Mouse (Mus musculus) neutrophil, adult 5-6 weeks (primary cell): ENCODE results near the gene Cetn3. TPM values are rescaled to one million over a fixed set of nuclear protein-coding genes. Genes with fewer than 3 reads are reported as not detected.

Experiments
- ATAC-seq: fragments of 151-379, 151-347 bp; 2 replicates; pipeline ENCODE4 v1.8.0; 2017; ENCODE audit warnings: mild to moderate bottlenecking, moderate TSS enrichment; ENCODE audit not compliant: insufficient number of reproducible peaks, poor library complexity, low FRiP score, severe bottlenecking; ENCODE audit errors: extremely low read depth
- total RNA-seq: library from RNA; stranded (forward); fragments of 200-1000 nt; gene quantifications from 2 replicates; pipeline ENCODE4 v1.2.3, GENCODE M21; 2017

The Cetn3 gene
- total RNA-seq, result 139 and 158 TPM in 2 replicates

DNA sequence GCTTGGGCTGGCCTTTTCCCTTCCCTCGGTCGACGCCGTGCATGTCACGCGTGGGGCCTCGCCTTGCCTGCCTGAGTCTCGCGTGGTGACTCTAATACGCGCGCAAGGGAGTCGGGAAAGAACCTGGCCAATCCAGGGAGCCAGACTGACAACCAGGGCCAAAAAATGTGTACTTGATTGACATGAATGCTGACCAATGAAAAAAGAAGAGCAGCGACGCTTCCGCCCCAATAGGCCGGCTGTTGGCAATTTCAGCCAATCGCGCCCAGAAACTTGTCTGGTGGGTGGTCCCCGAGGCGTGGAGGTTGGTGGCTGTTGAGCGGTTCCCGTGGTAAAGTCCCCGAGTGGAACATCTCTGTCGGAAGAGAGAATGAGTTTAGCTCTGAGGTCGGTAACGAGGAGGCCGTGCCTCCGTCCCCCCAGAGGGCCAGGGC lies at the start of gene Cetn3:
Cetn3 (plus strand) TSS at position 107 of the 434 bp plus-strand sequence.
- ATAC-seq, result peak; percentile 89

DNA sequence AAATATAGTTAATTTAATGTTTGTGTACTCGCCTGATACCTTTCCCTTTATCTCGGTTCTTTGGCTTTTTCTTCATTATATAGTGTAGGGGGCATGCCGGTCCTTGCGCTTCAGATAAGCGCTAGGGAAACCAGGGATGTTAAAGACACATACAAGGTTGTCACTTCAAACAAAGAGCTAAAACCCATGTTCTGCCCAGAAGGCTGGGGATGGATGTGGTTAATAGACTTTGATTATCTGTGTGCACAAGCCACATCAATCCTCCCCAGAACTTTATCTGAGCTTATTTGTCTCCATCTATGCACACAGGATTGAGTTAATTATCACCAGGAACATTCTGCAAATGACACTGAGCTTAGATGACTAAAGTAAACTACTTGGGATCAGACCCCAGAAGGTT lies 46.3 kb upstream of the Cetn3 start:
- no peak for ATAC-seq

DNA sequence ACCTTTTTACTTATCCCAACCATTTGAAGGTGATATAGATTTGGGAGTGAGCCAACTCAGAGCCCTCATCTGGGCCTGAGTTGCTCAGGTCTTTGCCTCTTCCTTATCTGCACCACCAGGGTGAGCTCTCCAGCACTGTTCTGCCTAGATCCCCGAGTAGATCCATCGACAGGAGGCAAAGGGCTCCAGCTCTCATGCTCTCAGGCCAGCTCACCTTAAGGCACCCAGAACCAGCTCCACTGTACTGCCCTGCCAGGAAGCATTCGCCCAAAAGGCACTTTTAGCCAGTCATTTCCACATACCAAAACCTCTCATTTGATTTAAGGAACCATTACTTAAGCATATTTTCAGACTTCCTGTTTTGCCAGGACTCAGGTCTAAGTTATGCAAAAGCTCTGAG lies 42.0 kb upstream of the Cetn3 start:
- peak; percentile 92 for ATAC-seq

DNA sequence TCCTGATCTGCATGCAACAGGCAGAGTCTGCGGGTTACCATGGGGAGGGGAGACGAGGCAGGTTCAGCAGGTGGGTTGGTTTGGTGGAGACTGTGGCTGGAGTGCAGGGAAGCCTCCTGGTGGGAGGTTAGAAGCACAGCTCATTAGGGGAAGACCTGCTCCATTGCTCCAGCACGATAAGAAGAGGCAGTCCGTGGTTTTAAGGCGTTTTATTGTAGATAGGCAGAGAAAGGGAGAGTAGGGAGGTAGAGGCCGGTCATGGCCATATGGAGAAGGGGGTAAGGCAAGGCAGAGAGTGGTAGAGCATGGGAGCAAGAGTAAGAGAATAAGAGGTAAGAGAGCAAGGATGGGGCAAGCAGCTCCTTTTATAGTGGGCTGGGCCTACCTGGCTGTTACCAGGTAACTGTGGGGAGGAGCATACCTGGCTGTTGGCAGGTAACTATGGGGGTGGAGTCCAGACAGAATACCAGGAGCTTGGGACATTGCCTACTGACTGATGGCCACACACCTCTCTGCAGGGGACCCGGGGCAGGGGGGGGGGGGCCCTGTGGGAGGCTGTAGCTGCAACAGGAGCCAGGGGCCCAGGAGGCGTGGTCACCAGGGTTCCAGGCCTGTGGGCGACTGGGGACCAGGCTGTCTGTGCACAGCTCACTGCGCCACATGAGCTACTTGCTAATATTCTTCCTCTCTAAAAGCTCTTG lies 39.3 kb upstream of the Cetn3 start:
- ATAC-seq, result no peak

DNA sequence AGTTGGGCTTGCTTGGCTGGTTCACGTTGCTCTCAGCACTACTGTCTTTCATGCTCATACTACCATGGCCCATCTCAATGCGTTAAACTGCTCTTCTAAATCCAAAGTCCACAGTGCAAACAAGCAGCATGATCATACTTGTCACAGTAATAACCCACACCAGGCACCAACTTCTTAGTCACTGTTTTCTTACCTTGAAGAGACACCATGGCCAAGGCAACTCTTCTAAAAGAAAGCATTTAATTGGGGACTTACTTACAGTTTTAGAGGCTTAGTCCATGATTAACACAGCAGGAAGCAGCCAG lies 38.8 kb upstream of the Cetn3 start:
- ATAC-seq, result no peak

DNA sequence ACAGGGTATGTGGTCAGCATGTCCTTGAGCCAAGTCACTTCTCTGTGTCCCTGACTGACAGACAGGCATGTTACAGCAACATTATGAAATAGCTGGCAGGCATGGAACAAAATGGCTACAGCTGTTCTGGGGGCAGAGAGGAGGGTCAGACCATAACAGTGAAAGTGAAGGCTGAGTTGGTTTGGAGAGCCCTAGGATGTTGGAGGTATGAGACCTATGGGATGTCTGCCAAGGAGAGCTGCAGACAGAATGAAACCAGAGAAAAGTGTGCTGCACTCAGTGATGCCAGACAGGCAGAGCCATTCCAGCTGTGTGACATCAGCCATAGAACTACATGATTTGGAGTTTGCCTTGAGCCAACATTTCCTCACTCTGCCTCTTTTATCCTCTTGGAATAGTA lies 28.0 kb upstream of the Cetn3 start:
- no peak for ATAC-seq

DNA sequence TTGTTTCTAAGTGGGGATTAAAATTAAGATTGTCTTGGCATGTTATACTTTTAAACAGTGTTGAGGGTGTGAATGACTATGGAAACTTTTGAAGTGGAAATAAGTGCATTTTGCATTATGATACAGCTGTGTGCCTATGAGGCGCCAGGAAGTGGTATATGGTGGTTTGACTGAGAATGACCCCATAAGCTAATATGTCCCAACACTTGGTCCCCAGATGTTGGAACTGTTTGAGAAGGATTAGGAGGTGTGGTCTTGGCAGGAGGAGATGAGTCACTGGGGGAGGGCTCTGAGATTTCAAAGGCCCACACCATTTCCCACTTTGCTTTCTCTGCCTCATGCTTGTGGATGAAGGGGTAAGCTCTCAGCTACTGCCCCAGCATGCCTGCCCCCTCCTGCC lies 27.6 kb upstream of the Cetn3 start:
- ATAC-seq, result no peak

DNA sequence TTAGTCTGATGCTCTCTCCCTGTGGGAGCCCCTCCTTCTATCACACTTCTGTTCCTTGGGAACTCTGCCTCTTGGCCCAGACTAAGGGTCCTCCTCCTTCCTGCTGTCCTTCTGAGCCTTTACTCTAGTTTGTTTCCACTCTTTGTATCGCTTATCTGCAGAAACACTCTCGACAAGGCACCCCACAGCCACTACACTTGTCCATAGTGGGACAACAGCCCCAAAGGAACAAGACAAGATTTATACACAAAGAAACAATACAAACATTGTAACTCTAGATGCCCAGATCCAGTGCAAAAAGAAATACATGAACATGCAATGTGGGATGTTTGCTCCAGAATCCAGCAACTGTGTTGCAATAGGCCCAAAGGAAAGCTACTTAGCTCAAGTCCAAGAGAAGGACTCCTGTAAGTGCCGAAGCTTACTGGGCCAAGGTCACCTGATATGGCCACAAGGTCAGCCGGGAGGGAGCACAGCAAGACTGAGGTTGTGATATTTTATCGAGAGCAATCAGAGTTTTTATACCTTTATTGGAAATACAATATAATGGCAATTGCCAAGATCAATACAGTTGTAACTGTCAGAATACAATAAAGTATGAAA lies 25.7 kb upstream of the Cetn3 start:
- no peak for ATAC-seq

DNA sequence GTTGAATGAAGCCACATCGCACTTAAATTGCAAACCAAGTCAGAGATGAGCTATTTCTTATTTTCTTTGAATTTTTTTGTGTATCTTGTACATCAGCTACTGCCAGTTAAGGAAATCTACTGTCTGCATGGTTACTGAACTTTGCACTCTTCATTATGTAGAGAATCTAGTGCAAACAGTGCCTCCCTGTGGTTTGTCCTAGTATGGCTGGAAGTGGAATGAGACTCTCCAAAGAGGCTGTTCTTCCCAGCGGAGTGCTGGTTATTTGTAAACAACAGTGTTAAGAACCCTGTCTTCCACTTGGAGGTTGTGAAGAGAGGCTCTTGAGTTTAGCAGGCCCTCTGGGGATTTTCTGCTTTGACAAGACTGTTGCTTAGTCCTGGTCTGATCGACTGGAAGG lies 22.5 kb upstream of the Cetn3 start:
- ATAC-seq, result peak; percentile 69; the same call in 1 of the 2 replicates

DNA sequence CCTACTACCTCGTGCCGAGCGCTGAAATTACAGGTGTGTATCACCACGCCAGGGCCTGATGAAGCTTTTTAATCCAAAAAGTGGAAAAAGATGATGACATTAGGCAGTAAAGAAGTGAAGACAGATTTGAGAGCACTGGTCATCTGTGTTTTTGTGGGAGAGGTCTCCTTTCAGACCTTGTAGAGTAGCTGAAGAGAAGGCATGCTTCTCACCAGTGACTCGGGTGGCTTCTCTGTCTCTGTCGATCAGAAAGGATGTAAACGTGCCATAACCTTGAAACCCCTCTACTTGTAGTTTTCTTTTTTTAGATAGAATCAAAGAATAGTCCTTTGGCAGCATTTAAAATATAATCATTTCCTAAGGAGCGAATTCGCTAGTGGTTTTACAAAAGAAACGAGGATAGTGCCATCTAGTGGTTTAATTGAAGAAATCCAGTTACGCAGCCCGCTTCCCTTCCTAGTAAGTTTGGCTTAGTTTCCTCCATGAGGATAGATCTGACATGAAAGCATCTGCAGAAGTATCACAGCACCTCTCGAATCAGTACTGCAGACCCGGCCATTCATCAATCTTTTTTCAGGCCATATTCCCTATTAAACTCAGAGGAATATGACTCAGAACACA lies 21.2 kb upstream of the Cetn3 start:
- peak; percentile 86 for ATAC-seq

DNA sequence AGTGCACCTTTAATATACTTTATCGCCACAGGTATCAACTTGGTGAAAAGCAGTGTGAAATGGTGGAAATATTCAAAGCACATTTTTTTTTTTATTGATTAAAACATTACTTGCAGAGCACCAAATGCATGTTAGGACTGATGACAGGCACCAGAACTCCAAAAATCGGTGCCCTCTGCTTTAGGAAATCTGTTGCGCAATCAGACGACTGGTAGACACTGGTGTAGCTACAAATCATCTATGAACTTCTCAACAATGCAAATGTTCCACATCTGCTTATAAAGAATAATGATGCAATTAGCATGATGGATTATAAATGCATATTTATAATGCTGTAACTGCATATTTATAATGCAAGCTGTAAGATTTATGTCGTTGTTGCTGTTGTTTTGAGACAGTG lies 18.7 kb upstream of the Cetn3 start:
- no peak for ATAC-seq

DNA sequence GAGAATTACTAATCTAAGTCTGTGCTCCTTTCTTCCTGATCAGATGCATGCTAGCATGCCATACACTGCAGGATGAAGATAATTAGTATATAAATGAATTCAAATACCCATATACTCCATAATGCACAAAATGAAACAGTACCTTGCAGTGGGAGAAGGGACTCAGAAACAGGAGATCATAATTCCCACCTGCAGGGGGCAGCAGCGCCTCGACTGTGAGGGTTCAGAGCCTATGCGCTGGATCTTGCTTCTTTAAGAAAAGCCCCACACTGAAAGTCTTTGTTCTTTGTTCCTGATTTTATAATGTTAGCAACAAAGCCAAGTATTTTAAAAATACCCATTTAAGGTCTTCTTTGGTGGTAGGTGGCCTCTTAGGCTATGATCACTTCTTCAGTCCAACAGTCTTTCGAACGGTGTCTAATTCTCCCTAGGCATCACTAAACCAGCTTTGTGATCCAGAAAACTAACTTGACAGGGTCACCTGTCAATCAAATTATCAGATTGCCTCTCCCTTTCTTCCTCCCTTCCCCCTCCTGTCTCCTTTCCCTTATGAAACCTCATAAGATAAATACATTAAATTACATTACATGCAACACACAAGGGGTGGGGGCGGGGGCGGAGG lies 15.7 kb upstream of the Cetn3 start:
- peak; percentile 91 for ATAC-seq

DNA sequence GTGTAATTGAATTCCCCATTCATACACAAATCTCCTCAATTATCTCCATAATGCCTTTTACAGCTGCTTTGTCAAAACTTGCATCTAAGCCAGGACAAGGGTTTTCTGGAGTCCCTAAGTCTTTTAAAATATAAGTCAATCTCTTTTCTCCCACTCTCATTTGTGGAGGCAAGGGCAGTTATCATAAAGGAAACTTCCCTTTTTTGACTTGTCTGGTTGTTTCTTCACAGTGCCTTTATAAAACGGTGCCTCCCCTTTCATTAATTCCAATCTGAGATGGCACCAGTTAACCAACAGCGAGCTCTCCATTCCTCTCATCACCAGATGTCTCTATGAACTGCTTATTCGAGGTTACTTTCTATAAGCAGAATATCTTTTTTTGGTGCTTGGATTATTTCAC lies 6.7 kb upstream of the Cetn3 start:
- ATAC-seq, result no peak

DNA sequence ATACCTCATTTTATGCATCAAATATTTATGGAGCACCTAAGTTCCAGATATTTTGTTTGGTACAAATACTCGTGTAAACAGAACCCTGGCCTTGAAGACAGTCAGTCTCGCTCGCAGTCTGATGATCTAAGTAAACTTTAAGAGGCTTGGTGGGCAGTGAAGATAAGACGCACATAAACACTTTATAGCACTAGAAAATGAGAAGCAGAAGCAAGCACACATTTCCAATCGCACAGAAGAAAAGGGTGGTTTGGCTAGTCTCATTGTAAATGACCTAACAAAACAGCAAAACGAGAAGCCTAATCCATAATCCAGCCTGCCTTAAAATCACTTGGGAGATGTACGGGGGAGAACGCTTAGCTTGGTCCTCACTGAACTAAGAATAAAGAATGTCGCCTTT lies 402 bp upstream of the Cetn3 start:
- ATAC-seq, result no peak

DNA sequence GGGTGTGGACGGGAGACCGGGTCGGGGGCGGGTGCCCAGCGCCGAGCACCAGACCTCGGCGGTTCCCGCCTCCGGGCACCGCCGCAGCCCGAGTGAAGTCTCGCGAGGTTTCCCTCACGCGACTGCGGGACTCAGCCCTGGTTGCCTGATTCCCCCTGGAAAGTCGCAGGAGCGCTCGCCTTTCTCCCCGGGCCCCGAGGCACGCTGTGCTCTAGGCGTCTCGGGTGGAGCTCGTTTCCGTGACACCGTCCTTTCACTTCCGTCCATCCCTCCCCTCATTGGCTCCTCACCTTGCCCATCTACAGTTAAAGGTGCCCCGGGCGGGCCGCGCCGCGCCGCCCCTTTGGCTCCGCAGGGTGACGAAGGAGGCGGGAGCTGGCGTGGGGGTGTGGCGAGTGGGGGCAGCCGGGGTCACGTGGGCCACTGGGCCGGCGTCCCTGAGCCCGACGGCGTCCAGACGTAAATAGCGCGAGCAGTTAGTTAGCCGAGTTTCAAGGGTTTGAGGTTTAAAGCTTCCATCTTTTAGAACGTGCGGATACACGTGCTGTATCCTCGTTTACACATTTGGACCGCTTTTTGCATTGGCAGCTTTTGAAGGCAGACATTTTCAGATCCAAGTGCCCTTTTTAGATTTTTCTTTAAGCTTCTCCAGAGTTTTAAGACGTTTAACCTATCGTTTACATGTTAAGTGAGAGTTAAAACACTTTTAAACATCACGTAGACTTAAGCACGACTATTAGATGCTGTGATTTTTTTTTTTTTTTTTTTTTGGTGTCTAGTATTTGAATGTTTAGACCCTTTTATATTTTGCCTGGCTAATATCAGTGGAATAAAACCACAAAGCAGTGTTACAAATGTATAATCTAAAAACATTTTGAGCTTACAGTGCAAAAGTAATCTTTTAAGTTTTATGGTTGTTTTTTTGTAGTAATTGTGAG lies 797 bp downstream of the Cetn3 start:
- peak; percentile 89 for ATAC-seq

DNA sequence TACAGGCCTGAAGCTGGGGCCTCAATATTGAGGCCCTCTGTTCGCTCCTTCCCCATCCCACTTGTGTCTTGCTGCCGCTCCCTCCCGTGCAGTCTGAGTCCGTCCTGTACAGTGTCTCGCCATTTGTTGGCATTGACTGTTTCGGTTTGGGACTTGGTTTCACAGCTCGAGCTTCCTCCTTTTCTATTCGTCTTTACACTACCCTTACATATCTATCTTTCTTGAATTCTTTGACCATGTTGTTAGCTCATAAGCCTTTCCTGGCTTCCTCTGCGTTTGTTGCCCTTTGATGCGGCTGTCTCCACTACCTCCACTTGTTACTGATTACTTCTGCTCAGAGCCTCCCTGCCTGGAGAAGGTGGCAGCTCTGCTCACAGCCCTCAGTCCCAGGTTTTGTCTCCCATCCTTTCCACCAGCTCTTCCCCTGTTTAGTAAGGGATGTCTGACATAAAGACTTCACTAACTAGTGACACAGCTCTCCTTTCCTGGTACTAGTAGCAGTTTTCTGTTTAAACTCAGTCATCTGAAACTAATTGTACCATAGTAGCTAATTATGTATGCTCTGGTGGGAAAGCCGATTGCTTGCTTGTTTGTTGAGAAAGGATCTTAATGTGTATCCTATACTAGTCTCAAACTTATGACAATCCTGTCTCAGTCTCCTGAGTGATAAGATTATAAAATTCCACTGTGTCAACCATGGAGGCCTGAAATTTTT lies 3.0 kb downstream of the Cetn3 start:
- ATAC-seq, result no peak

DNA sequence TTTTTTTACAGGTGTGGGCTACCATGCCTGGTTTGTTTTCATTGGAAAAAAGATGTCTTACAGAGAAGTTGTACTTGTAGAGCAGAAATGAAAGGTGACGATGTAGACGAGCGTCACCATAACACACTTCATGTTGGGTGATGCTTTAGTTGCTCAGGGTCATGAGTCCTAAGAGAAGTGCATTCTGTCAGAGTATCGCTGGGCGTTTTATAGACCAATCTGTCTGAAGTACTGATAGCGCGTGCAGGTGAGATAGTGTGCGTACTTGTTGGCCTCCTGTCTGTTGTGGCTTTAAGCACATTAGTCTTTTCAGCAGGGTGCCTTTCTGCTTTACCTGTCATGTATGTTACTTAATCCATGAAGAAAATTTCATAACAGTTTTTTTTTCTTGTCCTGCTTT lies 7.3 kb downstream of the Cetn3 start:
- ATAC-seq, result no peak

DNA sequence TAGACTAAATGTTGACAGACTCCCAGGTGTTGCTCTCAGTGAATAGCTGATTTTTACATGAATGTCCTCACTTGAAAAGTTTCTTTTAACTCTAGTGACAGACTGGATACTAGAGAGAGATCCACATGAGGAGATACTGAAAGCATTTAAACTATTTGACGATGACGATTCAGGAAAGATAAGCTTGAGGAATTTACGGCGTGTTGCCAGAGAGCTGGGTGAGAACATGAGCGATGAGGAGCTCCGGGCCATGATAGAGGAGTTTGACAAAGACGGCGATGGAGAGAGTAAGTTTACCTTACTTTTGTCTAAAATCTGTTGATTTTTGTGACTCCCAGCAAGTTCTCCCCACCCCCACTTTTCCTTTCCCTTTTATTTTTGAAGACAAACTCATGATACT lies 9.0 kb downstream of the Cetn3 start:
- no peak for ATAC-seq

DNA sequence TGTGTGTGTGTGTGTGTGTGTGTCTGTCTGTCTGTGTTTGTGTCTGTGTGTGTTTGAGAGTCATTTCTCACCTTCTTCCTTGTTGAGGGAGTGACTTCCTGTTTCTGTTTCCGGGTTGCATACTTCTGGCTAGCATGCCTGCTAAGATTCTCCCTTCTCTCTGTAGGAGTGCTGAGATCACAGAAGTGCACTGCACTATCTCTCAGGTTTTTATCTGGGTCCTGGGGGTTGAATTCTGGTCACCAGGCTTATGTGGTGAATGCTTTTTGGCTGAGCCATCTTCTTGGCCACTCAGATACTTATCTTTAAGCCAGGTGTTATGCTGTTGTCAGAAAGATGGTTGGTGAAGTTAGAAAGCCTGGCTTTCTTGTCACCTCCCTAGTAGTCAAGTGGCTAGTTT lies 11.0 kb downstream of the Cetn3 start:
- peak; percentile 98 for ATAC-seq
